Mouse (Mus musculus) stomach, embryonic 14.5 days (tissue): ENCODE data around the gene Btg1. TPM values are rescaled to one million over a fixed set of nuclear protein-coding genes. Genes with fewer than 3 reads are reported as not detected.
A peak's percentile ranks its signal among the peaks of the same experiment; 100 is the strongest.

ENCODE experiments used
- ATAC-seq: fragments of 200-750 bp; cut with Nextera tagmentation; 2 replicates; pipeline ENCODE4 v1.8.0; 2017; ENCODE audit warnings: low read depth, moderate TSS enrichment; ENCODE audit not compliant: insufficient number of reproducible peaks, insufficient read depth, low FRiP score
- H3K27ac ChIP-seq: fragments of 300-500 bp; sonication (generic); 2 replicates; pipeline ENCODE4 v1.5.1; 2014; ENCODE audit warnings: mild to moderate bottlenecking, low read length, moderate library complexity, mixed read lengths
- H3K27me3 ChIP-seq: fragments of 300-500 bp; sonication (generic); 2 replicates; pipeline ENCODE4 v1.6.1; 2014; ENCODE audit warnings: low read length, control low read depth, mixed read lengths; ENCODE audit not compliant: control insufficient read depth, insufficient read depth
- H3K36me3 ChIP-seq: fragments of 300-500 bp; sonication (generic); 2 replicates; pipeline ENCODE4 v1.6.1; 2014; ENCODE audit warnings: mild to moderate bottlenecking, control low read depth, low read length, moderate library complexity, mixed read lengths; ENCODE audit not compliant: control insufficient read depth, insufficient read depth
- H3K4me1 ChIP-seq: fragments of 300-500 bp; sonication (generic); 2 replicates; pipeline ENCODE4 v1.6.1; 2014; ENCODE audit warnings: low read length, control low read depth, mixed read lengths; ENCODE audit not compliant: control insufficient read depth, insufficient read depth
- H3K4me2 ChIP-seq: fragments of 300-500 bp; sonication (generic); replicated peaks from 2 replicates; pipeline ENCODE4 v1.6.1; 2014; ENCODE audit warnings: low read depth, low read length, control low read depth
- H3K4me3 ChIP-seq: fragments of 300-500 bp; sonication (generic); 2 replicates; pipeline ENCODE4 v1.5.1; 2014; ENCODE audit warnings: low read depth, low read length, control low read depth
- H3K9ac ChIP-seq: fragments of 300-500 bp; sonication (generic); replicated peaks from 2 replicates; pipeline ENCODE4 v1.6.1; 2014; ENCODE audit warnings: low read depth, mild to moderate bottlenecking, control low read depth, low read length, moderate library complexity, mixed read lengths
- H3K9me3 ChIP-seq: fragments of 300-500 bp; sonication (generic); 2 replicates; pipeline ENCODE4 v1.6.1; 2016; ENCODE audit warnings: low read depth, low read length, control low read depth; ENCODE audit not compliant: control insufficient read depth
- WGBS: fragments of 180-500 bp; shearing (Covaris S2); extraction: QIAGEN DNeasy Blood & Tissue Kit; methylation state at CpG from one replicate; pipeline ENCODE4 v1.1.7; 2014; 5-methylcytosine and 5-hydroxymethylcytosine counted together
- polyA plus RNA-seq: library from polyadenylated mRNA; unstranded; fragments of >200 nt; fragmentation: Nextera tagmentation; extraction: Ambion mirVana; gene quantifications from 2 replicates; pipeline ENCODE4 v1.2.1, GENCODE M21; 2014

The Btg1 gene
- polyA plus RNA-seq, 1 experiment from 2014 or later: 101 TPM

GRCm38 (mm10) chr10:96586191-96586880 lies 30.5 kb upstream of the Btg1 start:
- Histone ChIP-seq H3K9me3 (no peaks in the 10 kb centered on the region), H3K9ac (no peak overlapping the region), H3K4me2 (no peak overlapping the region), H3K4me1 (peaks cover 9% of the 10 kb centered on the region; the same call in 1 of the 2 replicates), H3K4me3 (no peak overlapping the region), H3K27me3 (no peaks in the 10 kb centered on the region), H3K27ac (peak overlapping the region; percentile 58; the same call in 1 of the 2 replicates), H3K36me3 (no peaks in the 10 kb centered on the region)
- WGBS: 44% methylated on average over 4 of the region's 4 CpGs
- peak; percentile 42; the same call in 1 of the 2 replicates for ATAC-seq

DNA sequence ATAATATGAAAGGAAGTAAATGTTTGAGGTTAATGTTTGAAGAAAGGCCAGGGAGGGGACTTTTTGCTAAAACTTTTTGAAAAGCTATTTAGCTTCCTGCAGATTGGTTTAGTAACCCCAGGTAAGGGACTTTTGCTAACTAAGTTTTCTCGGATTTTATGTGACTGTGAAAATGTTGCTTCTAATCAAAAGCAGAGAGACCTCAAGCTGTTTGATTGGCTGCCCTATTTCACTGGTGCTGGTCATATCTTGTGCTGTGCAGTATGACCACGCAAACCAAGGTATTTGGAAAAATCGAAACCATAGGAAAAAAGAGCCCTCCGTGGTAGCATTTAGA lies 30.0 kb upstream of the Btg1 start:
- peaks cover 9% of the 10 kb centered on the region; the same call in 1 of the 2 replicates for H3K4me1 ChIP-seq
- ATAC-seq: no peak
- H3K27ac ChIP-seq: peak overlapping the region; percentile 4; the same call in 1 of the 2 replicates
- no peaks in the 10 kb centered on the region for H3K36me3 ChIP-seq
- no peaks in the 10 kb centered on the region for H3K9me3 ChIP-seq
- no peaks in the 10 kb centered on the region for H3K27me3 ChIP-seq
- WGBS: 61% methylated on average over 4 of the region's 4 CpGs
- H3K4me3 ChIP-seq: no peak overlapping the region
- no peak overlapping the region for H3K4me2 ChIP-seq
- no peak overlapping the region for H3K9ac ChIP-seq

GRCm38 (mm10) chr10:96588233-96588632 lies 28.6 kb upstream of the Btg1 start:
- H3K36me3 ChIP-seq: no peaks in the 10 kb centered on the region
- 85% methylated on average over 6 of the region's 6 CpGs for WGBS
- no peak overlapping the region for H3K4me3 ChIP-seq
- no peak overlapping the region for H3K9ac ChIP-seq
- no peak overlapping the region for H3K4me2 ChIP-seq
- no peak for ATAC-seq
- H3K27ac ChIP-seq: no peak overlapping the region
- H3K27me3 ChIP-seq: no peaks in the 10 kb centered on the region
- no peaks in the 10 kb centered on the region for H3K9me3 ChIP-seq
- peaks cover 9% of the 10 kb centered on the region; the same call in 1 of the 2 replicates for H3K4me1 ChIP-seq

GRCm38 (mm10) chr10:96589781-96590180 lies 27.0 kb upstream of the Btg1 start:
- Histone ChIP-seq H3K4me1 (peaks cover 9% of the 10 kb centered on the region; the same call in 1 of the 2 replicates), H3K9ac (no peak overlapping the region), H3K4me2 (no peak overlapping the region), H3K27me3 (no peaks in the 10 kb centered on the region), H3K36me3 (no peaks in the 10 kb centered on the region), H3K4me3 (no peak overlapping the region), H3K27ac (no peak overlapping the region), H3K9me3 (no peaks in the 10 kb centered on the region)
- ATAC-seq: no peak
- 89% methylated on average over 5 of the region's 5 CpGs for WGBS

- ATAC-seq: no peak
- Histone ChIP-seq H3K4me3 (no peak overlapping the region), H3K9ac (no peak overlapping the region), H3K27ac (no peak overlapping the region), H3K9me3 (no peaks in the 10 kb centered on the region), H3K27me3 (no peaks in the 10 kb centered on the region), H3K36me3 (no peaks in the 10 kb centered on the region), H3K4me2 (no peak overlapping the region), H3K4me1 (no peaks in the 10 kb centered on the region)
- WGBS: 34% methylated on average over 1 of the region's 2 CpGs
Observed at GRCm38 (mm10) chr10:96592089-96592488, 24.7 kb upstream of the Btg1 start.

DNA sequence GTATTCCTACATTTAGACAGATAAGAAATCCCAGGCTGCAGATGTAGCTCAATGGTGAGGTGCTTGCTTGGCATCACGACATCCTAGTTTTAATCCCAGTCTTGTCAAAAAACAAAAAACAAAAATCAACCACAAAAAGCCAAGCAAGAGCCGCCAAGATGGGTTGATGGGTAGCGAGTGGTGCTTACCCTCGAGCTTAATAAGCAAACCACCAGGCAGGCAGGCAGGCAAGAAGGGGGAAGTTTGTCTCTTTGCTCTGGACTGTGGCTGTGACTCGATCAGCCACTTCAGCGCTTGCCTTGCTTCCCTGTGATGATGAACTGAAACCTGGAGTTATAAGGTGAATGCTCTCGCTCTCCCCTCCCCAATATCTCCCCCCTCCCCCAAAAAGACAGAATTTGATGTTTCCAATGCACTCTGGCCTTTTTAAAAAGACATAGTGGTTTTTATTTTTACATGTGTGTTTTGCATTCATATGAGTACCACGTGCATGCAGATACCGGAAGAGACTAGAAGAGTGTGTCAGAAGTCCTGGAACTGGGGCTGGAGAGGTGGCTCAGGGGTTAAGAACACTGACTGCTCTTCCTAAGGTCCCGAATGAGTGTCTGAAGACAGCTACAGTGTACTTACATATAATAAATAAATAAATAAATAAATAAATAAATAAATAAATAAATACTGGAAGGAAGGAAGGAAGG lies 21.2 kb upstream of the Btg1 start:
- H3K4me3 ChIP-seq: no peak overlapping the region
- no peaks in the 10 kb centered on the region for H3K4me1 ChIP-seq
- H3K9me3 ChIP-seq: no peaks in the 10 kb centered on the region
- no peak overlapping the region for H3K27ac ChIP-seq
- H3K9ac ChIP-seq: no peak overlapping the region
- no peak overlapping the region for H3K4me2 ChIP-seq
- 86% methylated on average over 10 of the region's 10 CpGs for WGBS
- no peaks in the 10 kb centered on the region for H3K36me3 ChIP-seq
- no peak for ATAC-seq
- H3K27me3 ChIP-seq: no peaks in the 10 kb centered on the region

- Histone ChIP-seq H3K27ac (no peak overlapping the region), H3K36me3 (no peaks in the 10 kb centered on the region), H3K9me3 (no peaks in the 10 kb centered on the region), H3K4me1 (no peaks in the 10 kb centered on the region), H3K9ac (no peak overlapping the region), H3K27me3 (no peaks in the 10 kb centered on the region), H3K4me3 (no peak overlapping the region), H3K4me2 (no peak overlapping the region)
- whole genome bisulfite sequencing: 84% methylated on average over 7 of the region's 7 CpGs
- ATAC-seq: no peak
Observed at GRCm38 (mm10) chr10:96596411-96596810, 20.4 kb upstream of the Btg1 start.

DNA sequence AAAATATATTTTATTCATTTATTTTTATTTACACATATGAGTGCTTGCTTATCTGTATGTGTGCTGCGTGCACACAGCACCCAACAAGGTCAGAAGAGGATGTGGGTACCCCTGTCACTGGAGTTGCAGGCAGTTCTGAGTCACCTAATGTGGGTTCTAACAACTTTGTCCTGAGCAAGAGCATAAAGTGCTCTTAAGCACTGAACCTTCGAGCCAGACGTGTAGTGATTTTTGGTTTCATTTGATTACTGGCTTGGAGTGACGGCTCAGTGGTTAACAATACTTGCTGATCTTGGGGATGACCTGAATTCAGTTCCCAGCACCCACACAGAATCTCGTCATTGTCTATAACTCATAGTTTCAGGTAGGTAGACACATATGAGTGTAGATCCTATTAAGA lies 17.2 kb upstream of the Btg1 start:
- 98% methylated on average over 5 of the region's 5 CpGs for WGBS
- Histone ChIP-seq H3K9me3 (no peaks in the 10 kb centered on the region), H3K4me2 (no peak overlapping the region), H3K27me3 (no peaks in the 10 kb centered on the region), H3K4me3 (no peak overlapping the region), H3K36me3 (no peaks in the 10 kb centered on the region), H3K4me1 (no peaks in the 10 kb centered on the region), H3K27ac (no peak overlapping the region), H3K9ac (no peak overlapping the region)
- no peak for ATAC-seq
